Mouse (Mus musculus) T-helper 1 cell (primary cell): ENCODE measurements around the gene Hexa.

Experiments
- in situ Hi-C: fragments of 300-600 bp; cut with MboI, MseI; formaldehyde crosslinking; loops from one replicate; pipeline ENCODE4 v1.15.1; 2025; ENCODE audit warnings: high pct_unique_total_duplicates

Hexa gene

GRCm38 (mm10) chr9:59539441-59540137 is at the start of gene Hexa, which contains the start of gene Tmem202:
TSS of gene Hexa (plus strand) at chr9:59539540.
TSS of gene Tmem202 (minus strand) at chr9:59539847.
- in situ Hi-C loops = no loop called here

DNA sequence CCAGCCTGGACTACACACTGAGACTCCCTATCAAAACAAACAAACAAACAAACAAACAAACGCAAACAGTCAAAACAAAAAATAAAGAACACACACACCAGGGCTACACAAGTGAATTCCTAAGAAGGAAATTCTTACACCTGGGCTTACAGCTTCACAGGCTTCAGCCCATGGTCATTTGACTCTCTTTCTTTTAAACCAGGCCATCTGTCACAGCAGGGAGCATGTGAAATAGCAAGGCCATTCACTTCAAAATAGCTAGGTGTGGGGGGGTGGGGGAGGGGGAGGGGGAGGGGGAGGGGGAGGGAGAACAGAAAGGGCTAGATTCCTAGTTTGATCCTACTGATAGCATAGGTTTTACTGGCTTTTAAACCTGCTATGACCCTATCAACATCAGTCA is 31.2 kb upstream of the Hexa start:
- in situ Hi-C loops = no loop called here

DNA sequence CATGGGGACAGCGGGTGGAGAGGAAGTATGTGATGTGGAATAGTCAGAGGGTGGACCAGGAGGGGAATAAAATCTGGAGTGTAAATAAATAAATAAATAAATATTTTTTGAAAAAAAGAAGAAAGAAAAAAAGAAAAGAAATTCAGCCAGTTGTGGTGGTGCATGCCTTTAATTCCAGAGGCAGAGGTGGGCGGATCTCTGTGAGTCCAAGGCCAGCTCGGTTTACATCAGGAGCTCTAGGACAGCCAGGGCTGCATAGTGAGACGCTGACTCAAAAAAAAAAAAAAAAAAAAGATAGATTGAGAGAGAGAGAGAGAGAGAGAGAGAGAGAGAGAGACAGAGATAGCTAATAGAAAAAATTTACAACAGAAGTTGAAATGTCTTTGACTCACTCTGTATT is 27.0 kb upstream of the Hexa start:
- in situ Hi-C loops = no loop called here

- in situ Hi-C loops = no loop called here
These were observed 24.3 kb upstream of the Hexa start for GRCm38 (mm10) chr9:59515069-59515468.

DNA sequence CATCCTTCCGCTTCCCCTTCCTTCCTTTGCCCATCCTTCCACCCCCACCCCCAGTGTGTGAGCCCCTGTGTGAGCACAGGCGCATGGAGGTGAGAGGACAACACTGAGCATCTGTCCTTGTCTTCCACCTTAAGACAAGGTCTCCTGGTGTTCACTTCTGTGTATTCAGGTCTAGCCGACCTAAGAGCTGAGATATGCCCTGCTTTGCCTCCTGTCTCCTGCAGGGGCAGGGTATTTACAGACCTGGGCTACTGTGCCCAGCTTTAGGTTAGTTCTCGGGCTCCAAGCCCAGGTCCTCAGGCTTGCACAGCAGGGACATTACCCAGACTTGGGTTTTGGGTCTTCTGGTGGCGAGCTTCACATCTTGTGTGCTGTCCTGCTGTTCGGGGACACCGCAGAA is 22.2 kb upstream of the Hexa start:
- in situ Hi-C loops = no loop called here

DNA sequence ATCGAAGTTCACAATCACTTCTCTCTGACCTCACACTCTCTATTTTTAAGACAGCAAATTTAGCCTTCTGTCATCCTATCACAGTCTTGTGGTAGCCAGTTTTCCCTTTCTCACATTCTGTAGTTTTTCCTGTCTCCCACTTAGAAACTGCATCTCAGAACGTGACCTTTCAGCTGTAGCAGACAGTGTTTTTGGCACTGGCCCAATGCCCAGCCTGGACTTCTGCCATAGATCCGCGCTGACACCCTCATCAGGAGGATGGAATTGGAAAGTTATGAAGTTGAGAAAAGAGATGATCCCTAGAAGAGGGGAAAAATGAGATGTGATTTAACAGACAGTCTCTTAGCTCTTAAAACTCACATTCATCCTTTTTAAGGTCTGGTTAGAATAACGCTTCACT is 20.4 kb upstream of the Hexa start:
- in situ Hi-C loops = no loop called here

DNA sequence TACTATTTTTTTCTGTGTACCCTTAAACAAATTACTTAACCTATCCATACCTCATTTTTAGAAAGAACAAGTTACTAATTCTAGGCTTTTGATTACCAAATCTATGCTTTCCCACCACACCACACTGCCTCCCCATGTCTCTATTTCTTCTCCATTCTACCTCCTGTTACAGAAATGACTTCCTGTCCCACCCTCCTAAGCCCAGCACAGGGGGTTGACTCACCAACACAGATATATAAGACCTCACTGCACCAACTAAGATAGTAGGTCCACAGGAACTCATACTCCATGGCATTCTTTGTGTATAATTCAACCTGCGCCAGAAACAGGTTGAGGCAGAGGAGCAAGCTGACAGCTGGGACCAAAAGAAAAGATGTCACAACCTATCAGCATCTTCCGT is 19.9 kb upstream of the Hexa start:
- in situ Hi-C loops = no loop called here

DNA sequence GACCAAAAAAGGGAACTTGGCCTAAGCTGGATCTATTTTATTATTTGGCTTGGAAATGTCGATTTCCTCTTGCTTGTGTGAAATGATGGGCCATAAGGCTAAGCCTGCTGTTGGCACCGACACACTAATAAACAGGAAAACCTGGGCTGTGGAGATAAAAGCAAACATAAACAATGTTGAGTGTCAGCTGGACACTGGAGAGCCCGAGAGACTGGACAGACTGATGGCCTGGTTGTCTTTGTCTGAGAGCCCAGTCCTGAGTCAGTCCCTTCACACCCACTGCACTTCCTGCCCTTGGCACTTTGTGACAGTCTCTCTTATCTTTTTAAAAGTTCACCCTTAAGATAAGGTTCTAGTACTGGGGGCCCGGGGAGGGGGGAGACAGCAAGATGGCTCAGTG is 16.4 kb upstream of the Hexa start:
- in situ Hi-C loops = no loop called here

GRCm38 (mm10) chr9:59526727-59527126 is 12.6 kb upstream of the Hexa start:
- in situ Hi-C loops = no loop called here

- in situ Hi-C loops = no loop called here
These were observed 11.8 kb upstream of the Hexa start for GRCm38 (mm10) chr9:59527580-59527979.

GRCm38 (mm10) chr9:59528274-59528673 is 11.1 kb upstream of the Hexa start:
- in situ Hi-C loops = no loop called here

- in situ Hi-C loops = no loop called here
These were observed 7.7 kb upstream of the Hexa start for GRCm38 (mm10) chr9:59531645-59532044.

DNA sequence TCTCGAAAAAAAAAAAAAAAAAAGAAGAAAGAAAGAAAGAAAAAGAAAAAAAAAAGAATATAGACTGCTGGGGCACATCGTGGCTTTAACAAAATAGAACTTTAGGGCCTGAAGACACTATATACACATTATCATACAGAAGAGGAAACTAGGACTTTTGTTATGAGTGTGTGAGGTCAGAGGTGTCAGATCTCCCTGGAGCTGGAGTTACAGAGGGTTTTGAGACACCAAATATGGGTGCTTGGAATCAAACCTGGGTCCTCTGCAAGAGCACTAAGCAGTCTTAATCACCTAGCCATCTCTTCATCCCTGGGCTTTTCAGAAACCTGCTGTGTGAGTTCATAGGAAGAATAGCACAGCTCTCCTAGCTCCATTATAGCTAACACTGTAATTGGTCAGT is 5.9 kb upstream of the Hexa start:
- in situ Hi-C loops = no loop called here

DNA sequence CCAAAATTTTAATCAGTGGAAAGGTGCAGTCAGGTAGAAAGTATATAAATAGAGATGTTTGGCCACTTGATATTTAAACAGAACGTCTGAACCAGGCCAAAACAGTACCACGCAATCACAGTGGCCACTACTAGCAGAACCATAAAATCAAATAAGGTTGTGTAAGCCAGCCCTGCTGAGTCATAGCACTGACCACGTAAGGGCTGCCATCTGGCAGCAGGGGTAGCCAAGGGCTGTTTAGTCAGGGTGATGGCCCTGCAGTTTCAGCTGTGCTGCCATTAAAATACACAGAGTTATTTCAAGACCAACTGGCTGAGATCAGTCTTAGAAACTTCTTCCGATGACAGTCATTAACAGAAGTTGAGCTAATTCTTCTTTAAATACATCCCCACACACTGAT is 5.5 kb upstream of the Hexa start:
- in situ Hi-C loops = no loop called here

GRCm38 (mm10) chr9:59537651-59538050 is 1.7 kb upstream of the Hexa start:
- in situ Hi-C loops = no loop called here

DNA sequence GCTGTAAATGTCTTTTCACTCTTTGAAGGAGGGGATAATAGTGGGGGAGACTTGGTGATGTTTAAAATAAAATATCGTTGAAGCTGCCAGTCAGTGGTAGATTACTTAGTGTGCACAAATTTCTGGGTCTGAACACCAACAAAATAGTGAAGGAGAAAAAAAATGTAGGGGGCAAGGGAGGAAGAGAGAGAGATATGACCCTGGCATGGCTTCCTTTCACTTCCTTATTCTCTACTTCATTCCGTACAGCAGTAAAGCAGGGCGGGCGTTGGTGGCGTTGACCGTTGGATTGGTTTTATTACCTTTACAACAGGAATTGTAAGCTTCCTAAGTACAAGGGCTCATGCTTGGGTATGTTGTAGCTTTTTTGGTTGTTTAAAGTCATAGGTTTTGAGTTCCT is 2.3 kb downstream of the Hexa start:
- in situ Hi-C loops = no loop called here

DNA sequence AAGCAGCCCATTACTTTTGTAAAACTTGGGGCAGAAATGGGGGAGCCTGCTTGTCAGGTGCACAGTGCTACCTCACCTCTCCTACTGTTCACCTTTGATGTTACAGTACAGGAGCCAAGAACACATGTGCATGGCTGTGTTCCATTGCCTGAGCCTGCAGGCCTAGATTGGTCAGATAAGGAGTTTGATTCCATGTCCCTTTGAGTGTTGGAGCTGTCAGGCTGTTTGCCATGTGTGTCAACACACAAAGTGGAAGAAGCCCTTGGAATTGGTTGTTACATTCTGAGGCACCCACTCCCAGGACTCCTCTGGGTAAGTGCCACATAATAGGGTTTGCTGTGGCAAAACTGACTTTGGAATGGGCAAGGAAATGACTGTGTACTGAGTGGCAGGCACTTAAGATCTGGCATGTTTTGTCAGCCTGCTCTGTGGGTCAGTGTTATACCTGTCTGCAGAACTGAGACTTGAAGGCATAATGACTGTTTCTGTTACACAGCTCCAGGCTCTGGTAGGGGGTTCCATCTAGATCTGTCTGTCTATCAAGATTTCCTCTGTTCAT is 3.5 kb downstream of the Hexa start:
- in situ Hi-C loops = no loop called here

DNA sequence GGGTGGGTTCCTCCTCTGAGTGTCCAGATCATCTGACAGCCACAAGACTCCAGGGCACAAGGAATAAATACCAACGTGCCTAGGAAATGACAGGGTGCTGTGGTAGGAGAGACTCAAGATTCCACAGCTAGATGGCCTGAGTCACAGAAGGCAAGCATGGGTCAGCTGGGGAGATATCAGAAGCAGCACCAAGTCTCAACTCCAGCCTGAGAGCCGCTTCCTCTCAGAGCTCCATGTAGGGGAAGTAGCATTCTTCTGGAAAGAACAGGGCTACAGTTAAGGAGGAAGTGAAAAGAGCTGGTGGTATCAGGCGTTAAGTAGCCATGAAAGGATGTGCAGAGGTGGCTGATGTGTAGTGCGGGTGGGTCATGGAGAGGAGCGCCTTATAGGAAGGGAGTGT is 5.4 kb downstream of the Hexa start:
- in situ Hi-C loops = no loop called here

GRCm38 (mm10) chr9:59547869-59548268 is 8.5 kb downstream of the Hexa start:
- in situ Hi-C loops = no loop called here

DNA sequence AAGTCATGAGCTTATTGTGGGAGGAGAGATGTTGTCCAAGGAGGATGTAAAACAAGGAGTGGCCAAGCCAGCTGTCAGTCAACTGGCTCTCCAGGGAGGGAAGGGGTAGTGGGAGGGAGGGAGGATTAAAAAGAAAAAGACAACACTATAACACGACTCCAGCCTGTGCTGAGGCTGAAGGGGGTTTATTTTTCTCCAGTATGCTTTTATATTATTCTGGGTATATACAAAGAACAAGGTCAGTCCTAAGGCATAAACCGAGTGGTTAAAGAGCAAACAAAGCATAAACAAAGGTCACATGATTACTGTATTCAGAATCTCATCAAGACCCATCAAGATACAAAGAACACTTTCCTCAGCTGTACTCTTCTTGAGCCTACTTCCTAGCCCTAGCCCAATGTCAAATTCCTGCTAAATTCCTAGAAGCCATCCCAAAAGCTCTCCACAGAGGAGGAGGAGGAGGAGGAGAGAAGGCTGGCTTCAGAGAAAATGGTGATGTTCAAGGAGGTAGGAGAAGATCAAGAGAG is 9.7 kb downstream of the Hexa start:
- in situ Hi-C loops = no loop called here

DNA sequence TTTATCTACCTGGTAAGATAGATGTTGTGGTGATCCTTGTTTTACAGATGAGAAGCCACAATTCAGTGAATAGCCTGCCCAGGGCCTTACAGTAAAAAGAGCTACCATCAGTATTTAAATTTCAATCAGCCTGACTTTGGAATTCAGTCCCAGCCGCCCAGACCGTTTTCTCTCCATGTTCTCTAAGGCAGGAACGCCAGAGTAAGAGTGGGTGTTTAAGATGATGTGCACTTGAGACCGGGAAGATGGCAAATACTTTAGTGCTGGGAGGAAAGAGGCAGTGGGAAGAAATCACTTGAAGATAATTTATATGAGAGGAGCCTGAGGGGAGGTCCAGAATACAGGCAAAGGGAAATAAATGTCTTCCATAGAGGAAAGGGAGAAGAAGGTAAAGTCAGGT is 10.7 kb downstream of the Hexa start:
- in situ Hi-C loops = no loop called here

GRCm38 (mm10) chr9:59551017-59551416 is 11.7 kb downstream of the Hexa start:
- in situ Hi-C loops = no loop called here

- in situ Hi-C loops = no loop called here
These were observed 12.3 kb downstream of the Hexa start for GRCm38 (mm10) chr9:59551620-59552031.

DNA sequence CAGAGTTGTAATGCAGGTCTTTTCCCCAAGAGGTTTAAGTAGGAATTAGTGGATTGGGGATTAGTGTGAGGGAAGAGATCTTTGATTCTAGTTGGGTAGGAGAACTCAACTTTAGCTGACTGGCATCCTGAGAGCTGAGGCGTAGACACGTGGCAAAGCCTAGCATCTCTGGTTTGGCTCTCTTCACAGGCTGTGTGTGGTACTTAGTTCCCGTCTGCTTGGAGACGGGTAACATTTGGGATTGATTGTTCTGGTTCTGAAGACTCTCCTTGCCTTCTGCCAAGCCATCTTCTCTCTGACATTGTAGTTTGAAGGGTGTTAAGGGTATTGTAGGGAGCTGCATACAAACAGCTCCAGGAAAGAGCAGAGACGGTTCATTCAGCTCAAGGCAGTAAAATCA is 13.3 kb downstream of the Hexa start:
- in situ Hi-C loops = no loop called here
